Mouse (Mus musculus) cerebellum, adult 11-12 months (tissue): ENCODE results near the gene Gm47841.

Experiments
- DNase-seq: peaks from one replicate; pipeline ENCODE4 v3.0.0; 2022

Gene Gm47841

DNA sequence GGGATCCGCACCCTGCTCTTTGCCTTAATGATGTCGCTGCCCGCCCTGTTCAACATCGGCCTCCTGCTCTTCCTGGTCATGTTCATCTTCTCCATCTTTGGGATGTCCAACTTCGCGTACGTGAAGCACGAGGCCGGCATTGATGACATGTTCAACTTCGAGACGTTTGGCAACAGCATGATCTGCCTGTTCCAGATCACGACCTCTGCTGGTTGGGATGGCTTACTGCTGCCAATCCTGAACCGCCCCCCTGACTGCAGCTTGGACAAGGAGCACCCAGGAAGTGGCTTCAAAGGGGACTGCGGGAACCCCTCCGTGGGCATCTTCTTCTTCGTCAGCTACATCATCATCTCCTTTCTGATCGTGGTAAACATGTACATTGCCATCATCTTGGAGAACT lies 7.5 kb downstream of the Gm47841 start:
- no peak for DNase-seq

DNA sequence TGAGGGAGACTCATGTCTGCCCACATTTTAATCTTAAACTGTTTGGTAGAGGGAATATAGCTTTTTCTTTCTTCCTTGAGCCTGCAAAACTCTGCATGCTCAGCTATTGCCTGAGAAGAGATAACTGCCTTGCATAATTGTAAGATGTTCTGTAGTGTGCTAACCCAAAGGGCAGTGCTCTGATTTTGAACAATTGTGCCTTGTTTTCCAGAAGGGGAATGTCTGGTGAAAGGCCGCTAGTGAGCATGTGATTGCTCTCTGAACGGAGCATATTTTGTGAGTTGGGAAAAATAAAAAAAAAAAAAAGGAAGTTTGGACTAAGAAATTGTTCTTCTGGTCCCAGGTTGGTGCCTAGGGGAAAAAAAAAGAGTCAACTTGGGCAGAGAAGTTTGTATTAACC lies 18.2 kb downstream of the Gm47841 start:
- no peak for DNase-seq

DNA sequence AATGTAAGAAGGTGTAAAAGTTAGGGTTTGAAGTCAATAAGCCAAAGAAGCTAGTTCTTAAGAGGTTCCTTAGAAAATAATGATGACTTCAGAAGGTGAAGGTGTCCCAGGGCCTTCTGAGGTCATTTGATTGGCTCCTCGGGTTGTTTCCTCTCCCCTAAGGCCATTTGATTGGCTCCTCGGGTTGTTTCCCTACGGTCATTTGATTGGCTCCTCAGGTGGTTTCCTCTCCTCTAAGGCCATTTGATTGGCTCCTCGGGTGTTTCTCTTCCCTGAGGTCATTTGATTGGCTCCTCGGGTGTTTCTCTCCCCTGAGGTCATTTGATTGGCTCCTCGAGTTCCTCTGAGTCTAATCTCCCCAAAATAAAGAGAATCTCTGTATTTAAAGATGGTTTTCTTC lies 35.8 kb downstream of the Gm47841 start:
- DNase-seq: no peak

DNA sequence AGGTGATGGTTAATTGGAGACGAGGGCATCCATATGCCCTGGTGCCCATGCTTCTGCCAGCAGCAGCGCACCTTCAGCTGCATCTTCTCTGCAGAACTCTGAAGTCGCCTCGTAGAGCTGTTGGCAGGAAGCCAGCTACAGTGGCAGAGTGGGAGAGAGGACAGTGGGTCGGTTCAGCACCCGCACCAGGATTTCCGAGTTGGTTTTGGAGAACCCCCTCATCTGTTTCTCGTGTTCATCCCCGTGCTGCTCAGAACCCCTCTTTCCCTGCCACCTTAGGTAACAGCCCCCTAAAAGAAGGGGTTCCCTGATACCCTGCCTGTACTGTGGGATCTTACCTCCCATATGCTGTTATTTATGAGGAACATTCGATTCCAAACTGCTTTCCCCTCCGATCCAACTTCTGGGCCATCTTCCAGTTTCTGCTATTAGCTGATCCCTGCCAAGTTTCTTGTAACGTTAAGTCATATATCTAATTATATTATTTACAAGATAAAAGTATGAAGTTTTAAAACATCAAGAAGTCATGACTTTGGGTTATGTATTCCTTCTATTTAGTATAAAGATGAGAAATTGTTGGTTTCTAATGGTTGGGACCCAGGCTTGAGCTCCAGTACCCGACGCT lies 38.7 kb downstream of the Gm47841 start:
- DNase-seq: no peak

DNA sequence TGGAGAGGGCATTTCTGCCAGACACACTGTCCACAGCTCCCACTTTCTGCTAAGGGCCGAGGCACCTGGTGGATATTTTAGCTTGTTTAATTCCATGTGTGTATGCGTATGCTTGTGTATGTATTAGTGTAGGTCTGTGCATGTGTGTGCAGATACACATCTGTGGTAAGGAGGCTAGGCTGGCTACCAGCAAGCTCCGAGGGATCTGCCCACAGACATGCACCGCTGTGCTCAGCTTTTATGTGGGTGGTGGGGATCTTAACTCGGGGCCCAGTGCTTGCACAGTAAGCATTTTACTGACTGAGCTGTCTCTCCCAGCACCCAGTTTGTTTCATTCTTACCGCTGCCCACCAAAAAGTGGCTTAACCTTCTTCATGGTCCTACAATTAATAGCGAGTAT lies 40.0 kb downstream of the Gm47841 start:
- DNase-seq: no peak

DNA sequence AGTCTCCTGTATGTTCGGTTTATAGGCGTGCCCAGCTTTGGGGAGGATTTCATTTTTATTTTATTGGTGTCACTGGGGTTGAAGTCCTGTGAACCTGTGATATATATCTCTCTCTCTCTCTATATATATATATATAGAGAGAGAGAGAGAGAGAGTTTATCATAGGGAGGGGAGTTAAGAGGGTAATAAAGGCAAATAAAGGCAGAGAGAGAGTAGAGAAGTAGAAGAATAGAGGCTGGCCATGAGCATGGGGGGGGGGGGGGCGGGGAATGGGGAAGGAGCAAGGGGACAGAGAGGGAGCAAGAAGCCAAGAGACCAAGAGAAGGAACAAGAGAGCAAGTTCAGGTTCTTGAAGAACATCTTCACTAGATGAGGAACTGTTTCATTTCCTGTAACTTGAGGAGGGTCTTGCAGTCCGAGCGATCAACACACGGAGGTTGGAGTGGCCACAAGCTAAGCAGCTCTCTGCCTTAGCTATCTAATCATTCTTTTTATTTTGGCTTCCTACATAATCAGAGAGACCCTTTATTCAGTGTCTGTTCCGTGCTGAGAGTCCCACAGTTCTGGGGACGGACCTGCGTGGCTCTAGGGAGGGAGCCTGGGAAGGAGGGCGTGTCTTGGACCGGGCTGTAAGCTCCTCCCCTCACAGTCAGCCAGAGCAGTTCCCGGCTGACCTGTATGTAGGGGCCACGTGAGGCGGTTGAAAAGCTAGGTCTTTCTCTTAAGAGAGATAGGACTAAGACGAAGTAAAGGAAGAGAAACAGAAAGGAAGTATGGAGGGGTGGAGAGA lies 40.8 kb downstream of the Gm47841 start:
- DNase-seq: no peak

DNA sequence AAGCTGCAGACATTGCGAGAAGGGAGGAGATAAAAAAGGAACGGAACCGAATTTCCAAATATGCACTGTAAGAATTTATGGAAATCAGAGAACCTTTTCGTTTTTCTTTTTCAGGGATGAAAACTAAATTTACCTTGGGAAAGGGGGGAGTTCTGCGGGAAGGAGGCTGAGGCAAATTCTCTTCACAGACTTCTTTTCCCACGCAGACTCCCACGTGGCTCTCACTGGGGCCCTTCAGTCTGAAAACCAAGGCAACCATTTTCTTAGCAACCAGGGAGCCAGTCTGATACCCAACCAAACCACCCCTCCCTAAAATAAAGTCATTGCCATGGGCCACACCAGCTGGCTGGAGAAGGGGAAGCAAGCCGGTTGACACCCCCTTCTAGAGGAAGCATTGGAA lies 41.5 kb downstream of the Gm47841 start:
- no peak for DNase-seq

DNA sequence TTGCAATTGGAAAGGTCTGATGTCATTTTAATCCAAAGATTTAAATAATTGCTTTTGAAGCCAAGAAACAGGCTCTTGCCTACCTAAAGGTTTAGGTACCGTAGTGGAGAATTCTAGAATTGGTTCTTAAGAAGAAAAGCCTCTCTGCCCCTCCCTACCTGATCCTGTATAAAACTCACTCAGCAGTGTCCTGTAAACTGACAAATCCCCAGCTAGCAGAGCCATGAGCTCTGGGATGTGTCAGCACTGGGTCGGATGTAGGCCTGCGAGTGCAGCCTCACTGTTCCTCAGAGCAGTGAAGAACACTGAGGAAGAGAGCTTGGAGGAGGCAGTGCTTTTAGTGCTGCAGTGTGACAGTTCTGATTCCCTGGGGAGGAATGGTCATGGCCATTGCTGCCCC lies 42.7 kb downstream of the Gm47841 start:
- no peak for DNase-seq

DNA sequence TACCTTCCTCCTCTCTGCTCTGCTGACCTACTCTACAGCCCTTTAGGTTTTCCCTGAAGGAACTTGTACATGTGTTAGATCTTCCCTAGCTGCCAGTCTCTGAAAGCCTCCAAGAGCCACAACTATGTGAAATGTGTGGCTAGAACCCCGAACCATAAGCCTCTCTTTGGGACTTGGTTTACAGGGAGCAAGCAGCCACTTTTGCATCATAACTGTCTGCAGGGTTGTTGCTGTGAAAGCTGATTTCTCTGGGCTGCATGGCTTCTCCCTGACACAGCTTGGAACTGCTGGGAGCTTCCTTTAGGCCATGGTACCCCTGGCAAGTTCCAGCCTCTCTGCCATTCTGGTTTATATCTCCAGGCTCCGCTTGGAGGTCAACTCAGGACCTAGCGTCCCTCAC lies 44.7 kb downstream of the Gm47841 start:
- no peak for DNase-seq

DNA sequence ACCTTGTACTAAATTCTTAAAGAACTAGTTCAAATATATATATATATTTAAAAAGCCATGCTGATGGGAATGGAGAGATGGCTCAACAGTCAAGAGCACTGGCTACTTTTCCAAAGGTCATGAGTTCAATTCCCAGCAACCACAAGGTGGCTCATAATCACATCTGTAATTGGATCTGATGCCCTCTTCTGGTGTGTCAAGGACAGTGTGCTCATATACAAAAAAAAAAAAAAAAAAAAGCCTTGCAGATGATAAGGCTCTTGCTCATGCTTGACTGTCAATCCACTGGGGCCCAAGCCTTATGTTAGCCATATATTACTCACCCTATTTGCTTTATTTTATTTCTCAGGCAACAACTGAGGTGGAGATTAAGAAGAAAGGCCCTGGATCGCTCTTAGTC lies 45.5 kb downstream of the Gm47841 start:
- DNase-seq: no peak

DNA sequence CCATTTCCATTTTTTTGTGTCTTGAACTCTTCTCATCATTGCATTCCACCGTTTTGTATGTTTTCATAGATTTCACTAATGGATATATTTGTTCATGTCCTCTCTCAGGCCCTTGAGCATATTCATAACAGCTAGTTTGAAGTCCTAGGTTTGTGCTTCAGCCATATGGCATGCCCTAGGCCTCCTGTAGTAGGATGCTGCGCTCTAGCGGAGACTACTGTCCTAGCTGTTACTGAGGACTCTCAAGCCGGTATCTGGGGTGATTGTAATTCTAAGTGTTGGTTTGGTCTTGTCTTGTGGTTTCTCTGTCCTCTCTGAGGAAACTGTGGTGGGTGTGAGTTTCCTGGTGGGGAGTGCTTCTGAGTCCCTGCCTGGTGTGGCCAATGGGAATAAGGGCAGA lies 50.1 kb downstream of the Gm47841 start:
- peak; percentile 53 for DNase-seq
